Mouse (Mus musculus) megakaryocyte, adult 5-6 weeks (primary cell): Measurements from ENCODE around the gene Gm43064. TPM values are rescaled to one million over a fixed set of nuclear protein-coding genes. Genes with fewer than 3 reads are reported as not detected.
"Not testable (repeated sequence)": the region's sequence is repeated elsewhere in the genome, so short reads cannot be mapped to it uniquely, and the experiment has no call there.

Experiments
- ATAC-seq: 2 replicates; pipeline ENCODE4 v1.8.0; 2016; ENCODE audit warnings: mild to moderate bottlenecking, inconsistent platforms; ENCODE audit not compliant: poor library complexity, severe bottlenecking
- total RNA-seq, 2 experiments: library from RNA; stranded (forward) in 1 of 2; stranded (reverse) in 1 of 2; fragments of 153-499, 151-499 nt in 1 of 2; fragments of 221-1000, 200-1000 nt in 1 of 2; gene quantifications; 2 replicates each; pipeline versions ENCODE4 v1.2.3 to v1.2.4; 2015 to 2017

The Gm43064 gene
- total RNA-seq (2015) = 0.32 and 0.45 TPM in 2 replicates
- total RNA-seq (2017) = not detected in 2 replicates

GRCm38 (mm10) chr3:103808891-103809798 lies at the start of gene Gm43064, which contains the start of the genes Dclre1b and Ap4b1:
Gene Gm43064 (plus strand): TSS chr3:103809573.
Gene Dclre1b (minus strand): TSS chr3:103809444.
Gene Ap4b1 (plus strand): TSS chr3:103809520.
- peak; percentile 81 for ATAC-seq

DNA sequence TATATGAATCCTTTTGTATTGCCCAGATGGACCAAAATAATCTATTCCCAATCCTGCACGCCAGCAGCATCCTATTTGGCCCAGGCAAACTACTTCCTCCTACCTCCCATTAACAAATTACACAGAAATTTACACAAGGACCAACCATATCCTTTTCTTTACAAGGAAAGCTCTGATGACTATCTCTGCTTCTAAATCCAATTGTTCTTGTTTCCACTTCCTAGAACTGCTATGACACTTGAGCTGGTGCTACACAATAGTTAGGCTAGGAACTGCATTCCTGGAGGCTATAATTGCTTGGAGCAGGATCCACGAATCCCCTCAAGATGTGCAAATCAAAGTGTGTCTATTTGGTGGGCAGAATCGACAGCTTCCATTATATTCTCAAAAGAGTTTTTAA lies 42.6 kb upstream of the Gm43064 start:
- ATAC-seq = no peak

- no peak for ATAC-seq
Observed at GRCm38 (mm10) chr3:103771531-103772130, 37.7 kb upstream of the Gm43064 start.

DNA sequence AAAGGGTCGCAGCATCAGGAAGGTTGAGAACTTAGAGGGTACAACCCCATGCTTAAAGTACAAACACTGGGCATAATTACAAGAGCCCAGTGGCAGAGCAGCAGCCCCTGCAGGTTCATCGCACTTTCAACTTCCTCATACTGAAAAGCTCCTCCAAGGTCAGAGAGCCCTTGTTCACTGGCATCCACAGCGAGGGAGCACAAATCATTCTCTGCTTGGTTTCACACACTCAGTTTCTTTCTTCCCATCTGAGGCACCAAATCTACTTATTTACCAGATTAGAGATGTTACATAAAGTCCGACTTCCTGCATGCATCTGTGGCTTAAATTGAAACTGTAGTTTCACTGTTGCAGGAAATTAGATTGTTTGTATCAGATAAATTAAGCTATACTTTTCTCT lies 36.5 kb upstream of the Gm43064 start:
- ATAC-seq = peak; percentile 69

- peak; percentile 53; the same call in 1 of the 2 replicates for ATAC-seq
Observed at GRCm38 (mm10) chr3:103773508-103773907, 35.9 kb upstream of the Gm43064 start.

- ATAC-seq = no peak
Observed at GRCm38 (mm10) chr3:103774009-103774408, 35.4 kb upstream of the Gm43064 start.

DNA sequence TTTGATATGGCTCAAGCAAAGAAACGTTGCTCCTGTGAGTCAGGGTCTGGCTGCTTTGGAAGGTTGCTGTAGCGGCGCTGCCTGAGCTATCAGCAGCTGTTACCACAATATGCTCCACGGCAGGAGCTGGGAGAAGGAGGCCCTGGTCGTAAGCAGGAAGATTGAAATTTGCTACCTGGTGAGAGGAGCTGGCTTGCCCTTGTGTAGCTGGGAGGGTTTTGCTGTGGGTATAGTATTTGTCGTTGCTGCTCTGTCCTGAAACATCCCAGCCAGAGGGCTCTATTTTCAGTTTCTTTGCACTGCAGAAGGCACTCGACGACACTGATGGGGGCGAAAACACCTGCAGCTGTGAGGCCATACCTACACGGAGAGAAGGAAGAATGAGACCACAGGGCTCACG lies 31.4 kb upstream of the Gm43064 start:
- no peak for ATAC-seq

- 0 out of 2 replicates have a peak, but pooled peaks have one; percentile 17 for ATAC-seq
Observed at GRCm38 (mm10) chr3:103778660-103779059, 30.7 kb upstream of the Gm43064 start.

DNA sequence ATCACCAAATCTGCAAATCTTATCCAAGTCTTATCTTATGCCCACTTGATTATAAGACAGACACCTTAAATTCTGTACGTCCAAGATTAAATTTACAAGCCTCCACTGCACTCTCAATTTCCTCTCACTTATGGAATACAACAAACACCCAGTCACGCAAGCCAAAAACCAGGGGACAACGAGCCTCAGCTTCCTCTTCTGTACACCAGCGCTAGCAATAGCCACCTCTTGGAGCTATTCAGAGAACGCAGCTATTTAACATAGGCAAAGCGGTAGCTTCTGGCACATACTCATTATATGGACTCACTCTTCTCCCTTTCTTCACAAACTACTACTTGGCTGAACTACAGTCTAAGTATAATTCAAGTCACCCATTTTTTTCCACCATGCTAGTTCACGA lies 30.2 kb upstream of the Gm43064 start:
- ATAC-seq = peak; percentile 59

DNA sequence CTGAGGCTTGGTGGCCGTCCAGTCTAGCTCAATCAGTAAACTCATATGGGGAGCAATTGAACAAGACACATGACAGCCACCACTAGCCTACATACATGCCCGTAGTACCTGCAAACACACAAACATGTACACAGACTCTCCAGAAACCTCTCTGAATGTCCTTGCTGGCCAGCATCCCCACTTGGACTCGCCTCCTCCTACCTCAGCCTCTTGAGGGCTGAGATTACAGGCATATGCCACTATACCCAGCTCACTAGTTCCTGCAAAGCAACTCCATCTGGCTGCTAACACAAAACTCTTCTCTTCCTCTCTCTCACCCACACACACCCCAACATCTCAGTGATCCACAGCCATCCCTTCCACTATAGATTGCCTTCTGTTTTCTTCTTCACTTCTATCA lies 29.1 kb upstream of the Gm43064 start:
- ATAC-seq = no peak

DNA sequence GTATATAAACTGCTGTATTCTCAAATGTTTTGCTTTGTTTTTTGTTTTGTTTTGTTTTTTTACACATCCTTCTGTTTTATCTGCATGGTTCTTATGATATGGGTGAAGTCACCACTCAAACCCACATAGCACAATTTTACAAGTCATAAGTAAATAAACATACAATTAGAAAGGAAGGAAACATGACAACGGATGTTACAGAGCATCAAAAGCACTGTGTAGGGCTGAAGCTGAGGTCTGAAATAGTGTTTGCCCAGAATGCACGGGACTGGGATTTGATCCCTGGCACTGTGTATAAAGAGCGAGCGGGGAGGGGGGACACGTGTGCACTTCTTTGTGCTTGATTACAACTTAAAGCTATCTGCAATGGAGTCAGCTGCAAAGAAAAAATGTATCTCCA lies 28.6 kb upstream of the Gm43064 start:
- no peak for ATAC-seq

DNA sequence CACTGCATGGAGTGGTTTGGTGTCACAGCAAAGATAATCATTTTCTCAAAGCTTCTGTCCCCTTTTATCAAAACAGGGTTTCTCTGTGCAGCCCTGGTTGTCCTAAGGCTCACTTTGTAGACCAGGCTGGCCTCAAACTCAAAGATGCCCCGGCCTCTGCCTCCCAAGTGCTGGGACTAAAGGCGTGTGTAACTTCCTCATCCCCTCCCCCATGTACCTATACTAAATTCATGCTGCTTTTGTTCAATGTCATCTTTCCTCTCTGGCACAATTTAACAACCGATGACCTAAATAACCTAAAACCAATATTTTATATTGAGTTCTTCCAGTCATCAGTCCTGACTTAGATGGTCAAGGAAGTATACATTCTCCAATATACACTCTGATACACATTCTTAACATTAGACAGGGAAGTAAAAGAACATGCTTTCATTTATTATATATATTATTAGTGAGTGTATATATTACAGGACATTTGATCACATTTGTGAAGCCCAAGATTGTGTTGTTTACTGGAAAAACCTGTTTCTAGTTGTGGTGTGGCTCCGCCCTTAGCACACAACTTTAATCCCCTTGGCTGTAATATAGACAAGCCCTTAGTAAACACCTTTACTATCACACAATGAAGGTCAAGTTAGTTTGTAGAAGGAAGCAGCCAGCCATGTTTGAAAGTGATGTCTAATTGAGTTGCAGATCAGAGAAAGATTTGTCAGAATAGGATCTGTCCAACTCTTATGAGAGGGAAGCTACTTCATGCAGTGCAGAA lies 26.3 kb upstream of the Gm43064 start:
- no peak for ATAC-seq

GRCm38 (mm10) chr3:103787225-103787624 lies 22.1 kb upstream of the Gm43064 start:
- peak; percentile 43 for ATAC-seq

DNA sequence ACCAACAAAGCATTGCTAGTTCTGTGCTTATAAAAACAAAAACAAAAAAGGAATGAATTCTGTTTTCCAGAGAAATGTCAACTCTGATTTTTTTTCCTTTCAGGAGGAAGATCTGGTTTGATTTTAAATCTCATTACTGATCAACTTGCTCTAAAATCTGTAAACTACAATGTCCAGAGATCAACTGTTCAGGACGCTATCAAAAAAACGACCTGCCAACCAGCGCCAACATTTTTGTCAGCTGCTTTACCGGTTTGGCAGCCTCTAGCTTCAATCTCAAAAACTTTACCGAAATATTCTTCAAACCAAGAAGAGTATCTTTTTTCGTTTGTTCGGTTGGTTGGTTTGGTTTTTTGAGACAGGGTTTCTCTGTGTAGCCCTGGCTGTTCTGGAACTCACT lies 20.3 kb upstream of the Gm43064 start:
- ATAC-seq = no peak

DNA sequence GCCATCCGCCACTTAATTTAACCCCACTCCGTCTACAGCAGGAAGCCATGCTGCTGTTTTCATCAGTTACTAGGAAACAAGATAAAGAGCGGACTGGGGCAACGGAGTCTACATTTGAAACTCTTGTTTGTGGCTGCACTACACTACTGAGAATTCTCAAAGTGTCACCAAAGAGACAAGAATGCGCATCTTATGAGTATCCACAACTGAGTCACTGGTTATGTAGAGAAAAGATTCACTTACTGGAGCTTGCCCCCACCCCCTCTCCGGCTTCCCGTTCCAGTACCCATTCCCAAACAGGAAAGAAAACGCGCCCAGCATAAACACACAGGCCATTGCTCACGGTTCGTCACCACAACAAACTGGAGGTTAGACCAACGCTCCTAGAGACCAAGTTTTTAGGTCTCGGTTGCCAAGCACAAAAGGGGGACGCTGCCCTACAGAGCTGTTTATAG lies 19.5 kb upstream of the Gm43064 start:
- ATAC-seq = no peak

DNA sequence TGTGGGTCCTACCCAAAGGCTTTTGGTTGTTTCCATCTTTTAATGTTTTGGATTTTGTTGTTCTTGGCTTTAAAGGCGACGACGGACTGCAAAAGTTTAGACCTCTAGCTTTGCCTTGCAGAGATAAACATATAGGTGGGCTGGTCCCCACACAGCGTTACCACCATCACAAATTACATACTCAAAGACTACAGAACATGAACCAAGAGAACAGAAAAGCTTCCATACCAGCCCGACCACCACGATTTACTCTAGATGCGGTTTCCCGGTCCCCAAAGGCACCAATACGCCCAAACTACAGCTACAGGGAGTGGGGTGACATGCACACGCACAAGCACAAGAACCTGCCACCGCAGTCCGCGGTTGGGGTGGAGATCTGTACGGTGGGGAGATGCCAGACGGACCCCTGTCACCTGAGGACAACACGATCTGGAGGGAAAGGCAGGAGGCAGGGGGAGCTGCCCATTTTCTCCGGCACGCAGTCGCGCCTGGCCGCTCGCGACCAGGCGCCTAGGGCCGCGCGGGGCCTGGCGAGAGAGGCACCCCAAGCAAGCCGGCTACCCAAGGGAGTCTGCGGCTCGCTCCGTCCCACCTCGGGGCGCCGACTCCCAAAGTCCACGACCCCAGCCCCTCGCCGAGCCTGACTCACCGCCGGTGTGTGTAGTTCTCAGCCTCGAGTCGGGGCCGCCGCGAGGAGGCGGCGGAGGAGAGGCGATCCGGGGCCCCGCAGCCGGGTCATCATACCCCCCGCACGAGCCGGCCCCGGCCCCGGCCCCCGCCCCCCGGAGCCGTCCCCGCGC lies 18.8 kb upstream of the Gm43064 start:
- ATAC-seq = no peak

GRCm38 (mm10) chr3:103791230-103792110 lies 17.9 kb upstream of the Gm43064 start, which contains the start of gene Hipk1:
Gene Hipk1 (minus strand): TSS chr3:103791563.
- ATAC-seq = peak; percentile 94

DNA sequence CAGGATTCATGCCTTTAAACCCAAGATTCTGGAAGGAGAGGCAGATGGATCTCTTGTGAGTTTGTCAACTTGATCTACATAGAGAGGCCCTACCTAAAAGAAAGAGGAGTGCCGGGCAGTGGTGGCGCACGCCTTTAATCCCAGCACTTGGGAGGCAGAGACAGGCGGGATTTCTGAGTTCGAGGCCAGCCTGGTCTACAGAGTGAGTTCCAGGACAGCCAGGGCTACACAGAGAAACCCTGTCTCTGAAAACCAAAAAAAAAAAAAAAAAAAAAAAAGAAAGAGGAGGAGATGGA lies 17.3 kb upstream of the Gm43064 start:
- ATAC-seq = not testable (repeated sequence)

GRCm38 (mm10) chr3:103792566-103792965 lies 16.8 kb upstream of the Gm43064 start:
- no peak for ATAC-seq
